Mouse (Mus musculus) left cerebral cortex, postnatal 14 days (tissue): ENCODE results near the gene Nlrx1. TPM values are rescaled to one million over a fixed set of nuclear protein-coding genes. Genes with fewer than 3 reads are reported as not detected.

Experiments
- DNase-seq, 2 experiments: peaks; one replicate each; pipeline ENCODE4 v3.0.0; 2021 to 2022; ENCODE audit warnings: low spot score in 2 of 2, mixed read lengths in 1 of 2
- intact Hi-C: fragments of 180-260 bp; cut with DNase I; formaldehyde crosslinking; loops from one replicate; pipeline ENCODE4 v1.15.1; 2025
- total RNA-seq, 2 experiments: library from RNA; stranded (reverse); gene quantifications; 2 replicates each; pipeline ENCODE4 v1.2.3; 2021

Nlrx1 gene
- total RNA-seq, 2 experiments from 2014 or later = 11.4 to 11.6 TPM

DNA sequence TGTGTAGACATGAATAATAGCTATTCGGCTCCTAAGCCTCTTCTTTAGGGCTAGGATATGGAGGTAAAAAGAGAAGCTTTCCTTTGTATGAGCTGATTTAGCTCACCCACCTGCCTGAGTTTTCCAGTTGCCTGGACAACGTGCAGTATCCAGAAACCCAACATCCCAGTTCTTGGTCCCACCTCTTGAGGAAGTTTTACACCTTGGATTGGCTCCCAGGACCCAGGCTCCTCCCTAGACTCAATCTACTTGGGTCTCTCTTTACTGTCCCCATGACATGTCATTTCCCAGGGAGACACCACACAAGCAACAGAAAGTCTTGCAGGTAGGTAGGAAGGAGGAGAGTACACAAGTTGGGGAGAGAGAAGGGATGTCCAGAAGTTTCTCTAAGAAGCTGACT is 28.0 kb downstream of the Nlrx1 start, which contains the start of gene Ccdc153:
Gene Ccdc153, plus strand, starts transcription at position 278 of the 400 bp plus-strand sequence.
- DNase-seq = peak in 1 of 2 experiments; percentile 55
- intact Hi-C loops = no loop called here

DNA sequence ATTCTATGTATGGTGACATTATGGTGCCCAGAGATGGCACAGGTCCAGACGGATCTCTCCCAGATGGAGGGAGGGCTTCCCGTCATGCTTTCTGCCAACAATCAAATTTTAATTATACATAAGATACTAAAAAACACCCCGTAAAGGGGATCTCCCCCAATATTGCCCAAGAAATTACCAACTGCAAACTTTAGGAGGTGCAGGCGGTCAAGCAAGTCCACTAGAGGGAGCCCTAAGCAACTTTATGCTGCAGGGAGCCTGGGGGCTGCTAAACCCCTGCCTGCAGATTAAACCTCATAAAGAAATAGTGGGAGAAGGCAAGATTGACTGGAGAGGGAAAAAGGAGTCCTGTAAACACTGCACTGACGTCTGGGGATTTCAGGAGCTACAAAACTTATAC is 29.0 kb downstream of the Nlrx1 start:
- intact Hi-C loops = loop anchor here (2.0 to 10.0 kb wide), 4 partner anchors 29 to 255 kb away; partner anchors contain the start of gene Nlrx1
- DNase-seq = peak; percentile 50 to 63

- intact Hi-C loops = loop anchor here (2.0 to 10.0 kb wide), 4 partner anchors 30 to 254 kb away; partner anchors contain the start of gene Nlrx1
- DNase-seq = no peak
Observed at GRCm38 (mm10) chr9:44238501-44239190, 29.8 kb downstream of the Nlrx1 start.

- no peak for DNase-seq
- intact Hi-C loops = loop anchor here (10.0 kb wide), 3 partner anchors 52 to 252 kb away; no protein-coding TSS in a partner anchor
Observed at GRCm38 (mm10) chr9:44237128-44237527, 31.3 kb downstream of the Nlrx1 start.

DNA sequence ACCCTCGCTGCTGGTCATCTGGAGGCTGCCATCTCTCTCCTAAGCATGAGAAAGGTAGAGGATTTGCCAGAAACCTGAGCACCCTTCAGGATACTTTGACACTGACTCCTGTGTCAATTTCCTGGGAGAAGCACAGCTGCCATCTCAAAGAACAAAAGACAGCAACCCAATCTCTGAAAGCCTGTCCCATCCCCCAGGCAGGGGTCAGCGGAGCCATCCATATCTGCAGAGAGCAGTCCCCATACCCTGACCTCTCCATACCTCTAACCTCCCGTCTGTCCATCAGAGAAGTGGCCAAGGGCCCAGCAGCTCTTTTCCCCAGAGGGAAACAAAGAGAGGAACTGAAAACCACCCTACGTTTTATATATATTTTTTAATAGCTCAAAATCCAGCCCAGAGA is 31.8 kb downstream of the Nlrx1 start:
- intact Hi-C loops = loop anchor here (10.0 kb wide), 3 partner anchors 52 to 252 kb away; no protein-coding TSS in a partner anchor
- no peak for DNase-seq

DNA sequence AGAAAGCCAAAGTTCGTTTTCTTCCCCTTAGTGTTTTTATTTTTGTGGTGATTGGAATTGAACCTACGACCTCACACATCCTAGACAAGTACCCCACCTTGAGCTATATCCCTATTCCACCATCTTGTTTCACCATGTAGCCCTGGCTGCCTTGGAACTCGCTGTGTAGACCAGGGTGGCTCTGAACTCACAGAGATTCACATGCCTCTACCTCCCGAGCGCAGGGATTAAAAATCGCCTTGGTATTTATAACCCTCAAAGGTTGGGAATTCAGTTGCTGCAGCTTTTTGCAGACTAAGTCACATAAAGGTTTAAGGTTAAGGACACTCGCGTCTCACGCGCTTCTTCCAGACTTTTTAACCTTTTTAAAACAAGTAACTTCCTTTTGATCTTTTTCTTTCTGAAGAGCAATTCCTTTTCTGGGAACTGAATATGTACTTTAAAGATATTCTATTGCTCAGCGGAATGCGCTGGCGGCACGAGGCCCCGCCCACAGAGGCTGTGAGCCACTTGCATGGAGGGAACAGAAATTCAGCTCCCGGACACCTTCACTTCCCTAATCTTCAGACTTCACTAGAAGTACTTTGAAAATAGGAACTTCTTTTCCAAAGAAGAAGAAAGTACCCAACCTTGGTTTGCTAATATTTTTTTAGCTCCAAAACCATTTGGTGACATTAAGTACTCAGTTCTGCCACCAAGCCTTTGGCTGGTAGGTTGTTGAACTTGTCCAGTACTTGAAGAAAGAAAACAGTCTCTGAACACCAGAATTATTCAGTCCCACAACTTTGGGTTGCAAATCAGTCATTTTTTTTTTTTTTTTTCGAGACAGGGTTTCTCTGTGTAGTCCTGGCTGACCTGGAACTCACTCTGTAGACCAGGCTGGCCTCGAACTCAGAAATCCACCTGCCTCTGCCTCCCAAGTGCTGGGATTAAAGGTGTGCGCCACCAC is 33.6 kb downstream of the Nlrx1 start:
- DNase-seq = peak; percentile 42 to 46

GRCm38 (mm10) chr9:44233802-44234478 is 34.5 kb downstream of the Nlrx1 start, which contains the start of gene Cbl:
Cbl (minus strand) TSS chr9:44234049.
- intact Hi-C loops = loop anchor here (10.0 kb wide), 3 partner anchors 49 to 249 kb away; no protein-coding TSS in a partner anchor
- peak; percentile 99 to 100 for DNase-seq

More for the DNA sequence above, 33.6 kb downstream of the Nlrx1 start:
- intact Hi-C loops = loop anchor here (10.0 kb wide), 3 partner anchors 50 to 250 kb away; no protein-coding TSS in a partner anchor

DNA sequence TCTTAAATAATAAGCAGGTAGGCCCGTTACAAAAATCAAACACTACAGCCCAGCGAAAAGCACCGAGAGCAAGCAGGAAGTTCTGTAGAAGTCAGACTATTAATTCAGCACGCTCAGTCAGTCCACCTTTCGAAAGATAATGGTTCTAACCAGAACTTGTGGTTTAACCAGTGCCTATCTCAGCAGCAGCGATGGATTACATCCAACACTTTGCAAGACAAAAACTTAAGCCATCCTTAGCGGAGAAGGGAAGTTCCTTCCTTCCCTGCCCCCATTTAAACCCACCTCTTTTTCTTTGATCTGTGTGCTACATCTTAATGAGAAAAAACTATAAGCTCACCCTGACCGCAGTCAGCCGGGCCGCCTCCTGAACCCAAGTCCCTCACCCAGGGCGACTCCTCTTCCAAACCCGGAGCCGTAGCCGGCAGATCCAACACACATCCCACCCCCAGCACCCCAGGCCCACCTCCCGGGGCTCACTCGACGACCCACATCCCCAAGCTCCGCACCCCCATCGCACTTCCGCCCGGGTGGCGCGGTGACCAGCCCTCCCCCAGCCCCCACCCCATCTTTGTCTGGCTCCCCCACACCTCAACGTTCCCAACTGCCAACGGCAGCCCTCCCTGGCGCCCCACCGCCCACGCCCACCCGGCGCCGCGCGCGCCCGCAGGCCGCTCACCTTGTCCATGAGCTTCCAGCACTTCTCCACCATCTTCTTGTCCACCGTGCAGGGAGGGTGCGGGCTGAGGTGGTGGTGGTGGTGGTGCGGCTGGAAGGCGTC is 35.2 kb downstream of the Nlrx1 start:
- intact Hi-C loops = loop anchor here (10.0 kb wide), 3 partner anchors 48 to 248 kb away; no protein-coding TSS in a partner anchor
- DNase-seq = no peak

DNA sequence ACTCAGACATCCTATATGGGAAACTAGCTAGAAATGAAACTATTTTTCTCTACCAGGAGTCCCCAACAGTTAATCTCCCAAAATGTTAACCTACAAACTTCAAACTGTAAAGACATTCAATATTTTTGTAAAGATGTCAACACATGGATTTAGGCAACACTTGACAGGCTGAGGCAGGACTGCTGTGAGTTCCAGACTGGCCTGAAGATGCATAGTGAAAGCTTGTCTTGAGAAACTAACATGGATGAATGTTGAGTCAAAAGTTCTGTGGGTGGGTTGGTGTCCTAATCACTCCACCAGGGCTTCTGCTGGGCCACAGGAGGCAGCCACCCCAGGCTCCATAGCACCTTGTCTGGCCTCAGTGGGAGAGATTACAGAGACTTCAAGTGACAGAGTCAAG is 36.8 kb downstream of the Nlrx1 start:
- intact Hi-C loops = loop anchor here (10.0 kb wide), 3 partner anchors 47 to 247 kb away; no protein-coding TSS in a partner anchor
- no peak for DNase-seq

DNA sequence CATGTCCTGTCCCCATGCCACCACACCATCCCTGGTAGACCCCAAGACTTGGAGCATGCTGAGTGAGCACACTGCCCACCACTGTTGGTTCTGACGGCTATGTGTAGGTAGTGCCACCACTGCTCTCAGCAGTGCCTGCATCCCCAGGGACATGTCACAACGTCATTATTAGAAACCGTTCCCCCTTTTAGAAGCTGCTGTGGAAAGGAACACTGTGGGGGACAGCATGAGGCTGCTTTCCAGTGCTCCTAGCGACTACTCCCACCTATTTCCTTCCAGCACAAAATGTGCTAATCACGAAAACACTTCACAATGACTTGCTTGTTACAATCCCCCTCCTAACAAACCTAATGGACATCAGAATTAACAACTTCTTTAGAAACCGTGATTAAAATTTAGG is 42.4 kb downstream of the Nlrx1 start:
- peak; percentile 19 to 51 for DNase-seq

GRCm38 (mm10) chr9:44213538-44213937 is 54.9 kb downstream of the Nlrx1 start:
- intact Hi-C loops = no loop called here
- no peak for DNase-seq

More for the DNA sequence above, 42.4 kb downstream of the Nlrx1 start:
- intact Hi-C loops = no loop called here

GRCm38 (mm10) chr9:44212406-44212805 is 56.0 kb downstream of the Nlrx1 start:
- DNase-seq = no peak
- intact Hi-C loops = no loop called here

- intact Hi-C loops = no loop called here
- DNase-seq = no peak
Observed at GRCm38 (mm10) chr9:44209416-44209815, 59.0 kb downstream of the Nlrx1 start.

- intact Hi-C loops = no loop called here
- no peak for DNase-seq
Observed at GRCm38 (mm10) chr9:44207840-44208239, 60.6 kb downstream of the Nlrx1 start.
